9 mouse cellular contexts compared by ENCODE assay signal in the genomic region with DNA sequence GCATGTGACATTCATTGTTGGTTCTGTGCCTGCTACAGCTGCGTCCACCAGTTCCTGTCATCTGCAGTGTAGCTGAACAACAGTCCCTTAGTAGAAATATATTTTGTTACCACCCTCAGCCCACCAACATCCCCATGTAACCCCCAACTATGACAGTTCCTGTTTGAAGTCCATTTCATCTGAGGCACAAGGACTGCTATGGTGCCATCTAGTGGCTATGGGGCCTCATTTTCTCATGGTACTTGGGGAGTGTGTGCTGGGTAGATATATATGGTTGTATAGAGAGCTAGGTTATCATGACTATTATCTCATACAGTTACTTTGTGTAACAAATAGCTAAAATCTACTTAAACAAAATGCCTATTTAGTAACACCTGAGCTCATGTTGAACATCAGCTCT. TPM values are rescaled to one million over a fixed set of nuclear protein-coding genes. Genes with fewer than 3 reads are reported as not detected.
DNase-seq lines count a peak whose midpoint lies in the region; ATAC-seq and TF ChIP-seq lines count a peak whose summit lies in the region.
"Had no signal": no experiment of that assay in that cellular context is flagged by ENCODE, and none has a peak within 500 bp of the region (broad histone marks: within the 10 kb centered on the region; RNA-seq: fewer than 3 reads in every experiment).

No protein-coding gene starts in this region.

- no peaks in the 10 kb centered on the region for H3K4me1 ChIP-seq in kidney, embryonic 14.5 days (ENCODE audit: control insufficient read depth, insufficient read depth, low read length)
- no peaks in the 10 kb centered on the region for H3K4me1 ChIP-seq in ES-Bruce4 (ENCODE audit: control insufficient read depth, insufficient read depth, low read length)
- H3K4me1 ChIP-seq in embryonic facial prominence, embryonic 10.5 days, result no peaks in the 10 kb centered on the region

- H3K27me3 ChIP-seq in kidney, embryonic 14.5 days (ENCODE audit: control insufficient read depth, insufficient read depth, low read length), result no peaks in the 10 kb centered on the region
- no peaks in the 10 kb centered on the region for H3K27me3 ChIP-seq in ES-Bruce4 (ENCODE audit: control insufficient read depth, insufficient read depth, low read length, poor library complexity, severe bottlenecking)
- H3K27me3 ChIP-seq in embryonic facial prominence, embryonic 10.5 days (replicated peaks; ENCODE audit: low read depth, poor library complexity, severe bottlenecking), result no peaks in the 10 kb centered on the region

- no peak for TF ChIP-seq POLR2A in ES-Bruce4 (IDR thresholded peaks at IDR 0.05; ENCODE audit: insufficient read depth, low read length)

- H3K27ac ChIP-seq in kidney, embryonic 14.5 days (ENCODE audit: low read depth, low read length), result no peak overlapping the region
- H3K27ac ChIP-seq in ES-Bruce4 (ENCODE audit: insufficient read depth, low read length), result no peak overlapping the region
- no peak overlapping the region for H3K27ac ChIP-seq in embryonic facial prominence, embryonic 10.5 days (replicated peaks)

- no peak overlapping the region for H3K4me3 ChIP-seq in kidney, embryonic 14.5 days (ENCODE audit: low read length)
- no peak overlapping the region for H3K4me3 ChIP-seq in ES-Bruce4 (ENCODE audit: low read depth, low read length)
- no peak overlapping the region for H3K4me3 ChIP-seq in embryonic facial prominence, embryonic 10.5 days

- no peak for TF ChIP-seq EP300 in ES-Bruce4 (IDR thresholded peaks at IDR 0.05; ENCODE audit: insufficient read depth, low read depth, low read length)

- WGBS in kidney, embryonic 14.5 days, result 55% methylated on average over 1 of the region's 1 CpGs
- 58% methylated on average over 1 of the region's 1 CpGs for WGBS in embryonic facial prominence, embryonic 10.5 days

- no peak for ATAC-seq in kidney, embryonic 14.5 days (ENCODE audit: low FRiP score, low TSS enrichment)
- ATAC-seq in neutrophil, adult 5-6 weeks (ENCODE audit: extremely low read depth, insufficient number of reproducible peaks, low FRiP score, poor library complexity, severe bottlenecking), result peak; percentile 80
- no peak for ATAC-seq in activated CD4-positive, CD25-positive, alpha-beta regulatory T cell, adult 4 months

- peak; percentile 35 for TF ChIP-seq CTCF in ES-Bruce4 (IDR thresholded peaks at IDR 0.05; ENCODE audit: low read depth, low read length)

- no peaks in the 10 kb centered on the region for H3K36me3 ChIP-seq in kidney, embryonic 14.5 days (ENCODE audit: control insufficient read depth, insufficient read depth, low read length)
- H3K36me3 ChIP-seq in ES-Bruce4 (ENCODE audit: control insufficient read depth, insufficient read depth, low read length, poor library complexity, severe bottlenecking), result no peaks in the 10 kb centered on the region
- no peaks in the 10 kb centered on the region for H3K36me3 ChIP-seq in embryonic facial prominence, embryonic 10.5 days (replicated peaks)

- DNase-seq in kidney, adult 9 months, result peak; percentile 55
- peak; percentile 35 for DNase-seq in adrenal gland, postnatal 25 days
- DNase-seq in embryonic facial prominence, embryonic 10.5 days (ENCODE audit: low spot score), result peak; percentile 56
- peak; percentile 30 to 59 for DNase-seq in layer of hippocampus, postnatal 10 days (ENCODE audit: low spot score in 2 of 2)

- no peaks in the 10 kb centered on the region for H3K9me3 ChIP-seq in kidney, embryonic 14.5 days (ENCODE audit: control insufficient read depth, low read length)
- no peaks in the 10 kb centered on the region for H3K9me3 ChIP-seq in ES-Bruce4 (replicated peaks; ENCODE audit: control insufficient read depth, insufficient read depth, low read length, poor library complexity, severe bottlenecking)
- no peaks in the 10 kb centered on the region for H3K9me3 ChIP-seq in embryonic facial prominence, embryonic 10.5 days

- H3K4me2 ChIP-seq in kidney, embryonic 14.5 days (replicated peaks; ENCODE audit: low read depth, low read length), result no peak overlapping the region

- H3K9ac ChIP-seq in kidney, embryonic 14.5 days (ENCODE audit: low read depth, low read length), result no peak overlapping the region
- no peak overlapping the region for H3K9ac ChIP-seq in ES-Bruce4 (ENCODE audit: low read depth, poor library complexity, severe bottlenecking)

RNA-seq across cellular contexts. Expression of gene Il19, which starts 39.5 kb away (rescaled TPM):
- polyA plus RNA-seq in kidney, embryonic 14.5 days (2014; fragmentation: Nextera tagmentation; extraction: Ambion mirVana), result 0.28 and 0.44 TPM in 2 replicates
- polyA plus RNA-seq in ES-Bruce4 (2011; ENCODE audit: insufficient read depth, insufficient read length, low read depth, missing spikeins), result not detected in 2 replicates
- not detected in 2 replicates for total RNA-seq in adrenal gland, postnatal 25 days (2021)
- polyA plus RNA-seq in embryonic facial prominence, embryonic 10.5 days (2016; fragmentation: Nextera tagmentation; extraction: Ambion mirVana), result 0.21 and 0.39 TPM in 2 replicates
- not detected for total RNA-seq in layer of hippocampus, postnatal 10 days (2021)
- total RNA-seq in neutrophil, adult 5-6 weeks (2017), result not detected in 2 replicates
- not detected for polyA plus RNA-seq in activated CD4-positive, CD25-positive, alpha-beta regulatory T cell, adult 4 months (2017; shearing (Covaris generic))
- polyA plus RNA-seq: frontal cortex, adult 2 months had no signal

RNA-seq across cellular contexts. Expression of gene Il10, which starts 40.2 kb away (rescaled TPM):
- not detected in 2 replicates for polyA plus RNA-seq in kidney, embryonic 14.5 days (2014; fragmentation: Nextera tagmentation; extraction: Ambion mirVana)
- not detected in 2 replicates for polyA plus RNA-seq in ES-Bruce4 (2011; ENCODE audit: insufficient read depth, insufficient read length, low read depth, missing spikeins)
- total RNA-seq in adrenal gland, postnatal 25 days (2021), result not detected in 2 replicates
- not detected in 2 replicates for polyA plus RNA-seq in embryonic facial prominence, embryonic 10.5 days (2016; fragmentation: Nextera tagmentation; extraction: Ambion mirVana)
- total RNA-seq in layer of hippocampus, postnatal 10 days (2021), result not detected
- not detected in 2 replicates for total RNA-seq in neutrophil, adult 5-6 weeks (2017)
- polyA plus RNA-seq in activated CD4-positive, CD25-positive, alpha-beta regulatory T cell, adult 4 months (2017; shearing (Covaris generic)), result 10 to 100 TPM; 10.6 to 13.8 TPM
- polyA plus RNA-seq: frontal cortex, adult 2 months had no signal

Comparison
In these comparisons a context has a peak if more than half of its experiments do, and no peak if none do; other contexts are left out.
1. RNA of gene Il10, which starts 40.2 kb away (polyA plus RNA-seq): 10.6 to 13.8 TPM in activated CD4-positive, CD25-positive, alpha-beta regulatory T cell, adult 4 months; not detected in kidney, embryonic 14.5 days, not detected in ES-Bruce4 and not detected in embryonic facial prominence, embryonic 10.5 days; every median in the first group is over 10 times any median in the second.
2. Peak in every context shown above with its lines, with median percentiles within 50 percentile points of each other: DNase-seq.